Mouse (Mus musculus) kidney, postnatal 0 days (tissue): Measurements from ENCODE around the gene Arl5c. TPM values are rescaled to one million over a fixed set of nuclear protein-coding genes. Genes with fewer than 3 reads are reported as not detected.

ENCODE experiments used
- ATAC-seq: fragments of 200-750 bp; cut with Nextera tagmentation; replicated peaks from 2 replicates; pipeline ENCODE4 v1.8.0; 2017; ENCODE audit warnings: low read depth, moderate number of reproducible peaks, moderate TSS enrichment, moderate library complexity; ENCODE audit not compliant: low FRiP score
- DNase-seq: peaks from one replicate; pipeline ENCODE4 v3.0.0-alpha.2; 2016; ENCODE audit warnings: low spot score
- H3K27ac ChIP-seq: fragments of 300-500 bp; sonication (generic); 2 replicates; pipeline ENCODE4 v1.5.1; 2014; ENCODE audit warnings: mild to moderate bottlenecking
- H3K27me3 ChIP-seq: fragments of 300-500 bp; sonication (generic); 2 replicates; pipeline ENCODE4 v1.6.1; 2014; ENCODE audit warnings: low read length, mixed read lengths; ENCODE audit not compliant: insufficient read depth
- H3K36me3 ChIP-seq: fragments of 300-500 bp; sonication (generic); 2 replicates; pipeline ENCODE4 v1.6.1; 2014; ENCODE audit warnings: low read length, mixed read lengths; ENCODE audit not compliant: insufficient read depth
- H3K4me1 ChIP-seq: fragments of 300-500 bp; sonication (generic); replicated peaks from 2 replicates; pipeline ENCODE4 v1.6.1; 2014; ENCODE audit warnings: antibody characterized with exemption, low read length, mixed read lengths; ENCODE audit not compliant: insufficient read depth
- H3K4me2 ChIP-seq: fragments of 300-500 bp; sonication (generic); 2 replicates; pipeline ENCODE4 v1.6.1; 2014; ENCODE audit warnings: mild to moderate bottlenecking, low read length, moderate library complexity, mixed read lengths
- H3K4me3 ChIP-seq: fragments of 300-500 bp; sonication (generic); replicated peaks from 2 replicates; pipeline ENCODE4 v1.5.1; 2014; ENCODE audit warnings: low read depth, low read length
- H3K9ac ChIP-seq: fragments of 300-500 bp; sonication (generic); 2 replicates; pipeline ENCODE4 v1.6.1; 2014; ENCODE audit warnings: low read depth, low read length
- H3K9me3 ChIP-seq: fragments of 300-500 bp; sonication (generic); replicated peaks from 2 replicates; pipeline ENCODE4 v1.6.1; 2016; ENCODE audit warnings: low read length, inconsistent platforms, mixed read lengths
- CTCF ChIP-seq: IDR thresholded peaks from 2 replicates; pipeline ENCODE4 v1.5.1; 2016; ENCODE audit warnings: antibody characterized with exemption, low read depth, mild to moderate bottlenecking, moderate library complexity
- WGBS: fragments of 180-500 bp; shearing (Covaris S2); extraction: QIAGEN DNeasy Blood & Tissue Kit; methylation state at CpG from one replicate; pipeline ENCODE4 v1.1.7; 2014; 5-methylcytosine and 5-hydroxymethylcytosine counted together
- polyA plus RNA-seq: library from polyadenylated mRNA; unstranded; fragments of >200 nt; fragmentation: Nextera tagmentation; extraction: Ambion mirVana; gene quantifications from 2 replicates; pipeline ENCODE4 v1.2.1, GENCODE M21; 2015

Arl5c gene
- polyA plus RNA-seq = 2.0 and 3.1 TPM in 2 replicates

- H3K36me3 ChIP-seq = no peaks in the 10 kb centered on the region
- H3K27ac ChIP-seq = 0 out of 2 replicates have a peak within 1 kb of the TSS, but pooled peaks have one; percentile 38
- ATAC-seq = peak; percentile 45; the same call in 1 of the 2 replicates
- WGBS = 2% methylated on average over 26 of the region's 26 CpGs
- H3K4me1 ChIP-seq = 0 out of 2 replicates have a peak, but pooled peaks cover 8% of the 10 kb centered on the region
- no peaks in the 10 kb centered on the region for H3K9me3 ChIP-seq
- H3K4me3 ChIP-seq = peak within 1 kb of the TSS; percentile 43
- no peaks in the 10 kb centered on the region for H3K27me3 ChIP-seq
- peak; percentile 76 for DNase-seq
- peak within 1 kb of the TSS; percentile 43 for H3K9ac ChIP-seq
- H3K4me2 ChIP-seq = peak within 1 kb of the TSS; percentile 75
- TF ChIP-seq CTCF = peak; percentile 54
Observed at GRCm38 (mm10) chr11:97995564-97996288, at the start of gene Arl5c. Arl5c (minus strand) TSS chr11:97996181.

GRCm38 (mm10) chr11:98045596-98045995 lies 49.6 kb upstream of the Arl5c start:
- Histone ChIP-seq H3K27me3 (no peaks in the 10 kb centered on the region; the same call in 1 of the 2 replicates), H3K36me3 (no peaks in the 10 kb centered on the region), H3K4me1 (no peaks in the 10 kb centered on the region; the same call in 1 of the 2 replicates), H3K4me3 (no peak overlapping the region), H3K9me3 (no peaks in the 10 kb centered on the region), H3K9ac (no peak overlapping the region), H3K4me2 (no peak overlapping the region), H3K27ac (no peak overlapping the region)
- DNase-seq = no peak
- TF ChIP-seq CTCF = peak; percentile 33; the same call in 1 of the 2 replicates
- ATAC-seq = no peak
- 67% methylated on average over 4 of the region's 4 CpGs for WGBS

- Histone ChIP-seq H3K27me3 (no peaks in the 10 kb centered on the region), H3K4me1 (no peaks in the 10 kb centered on the region; the same call in 1 of the 2 replicates), H3K4me2 (no peak overlapping the region), H3K9ac (no peak overlapping the region), H3K27ac (no peak overlapping the region), H3K9me3 (no peaks in the 10 kb centered on the region), H3K36me3 (no peaks in the 10 kb centered on the region), H3K4me3 (no peak overlapping the region)
- 60% methylated on average over 5 of the region's 5 CpGs for WGBS
- ATAC-seq (no peak), DNase-seq (no peak)
- TF ChIP-seq CTCF = no peak
Observed at GRCm38 (mm10) chr11:98044074-98044473, 48.1 kb upstream of the Arl5c start.

GRCm38 (mm10) chr11:98042741-98043140 lies 46.8 kb upstream of the Arl5c start:
- Histone ChIP-seq H3K27me3 (no peaks in the 10 kb centered on the region), H3K9me3 (no peaks in the 10 kb centered on the region), H3K4me1 (no peaks in the 10 kb centered on the region; the same call in 1 of the 2 replicates), H3K9ac (no peak overlapping the region), H3K4me2 (no peak overlapping the region), H3K36me3 (no peaks in the 10 kb centered on the region), H3K27ac (no peak overlapping the region), H3K4me3 (no peak overlapping the region)
- no peak for TF ChIP-seq CTCF
- DNase-seq (no peak), ATAC-seq (no peak)
- WGBS = 53% methylated on average over 6 of the region's 6 CpGs

- no peak overlapping the region for H3K27ac ChIP-seq
- H3K4me2 ChIP-seq = no peak overlapping the region
- no peak for TF ChIP-seq CTCF
- no peak overlapping the region for H3K9ac ChIP-seq
- H3K27me3 ChIP-seq = no peaks in the 10 kb centered on the region; the same call in 1 of the 2 replicates
- ATAC-seq (no peak), DNase-seq (no peak)
- no peaks in the 10 kb centered on the region for H3K36me3 ChIP-seq
- WGBS = 46% methylated on average over 8 of the region's 8 CpGs
- no peaks in the 10 kb centered on the region for H3K9me3 ChIP-seq
- peaks cover 4% of the 10 kb centered on the region; the same call in 1 of the 2 replicates for H3K4me1 ChIP-seq
- no peak overlapping the region for H3K4me3 ChIP-seq
Observed at GRCm38 (mm10) chr11:98040975-98041374, 45.0 kb upstream of the Arl5c start.

GRCm38 (mm10) chr11:98037871-98038270 lies 41.9 kb upstream of the Arl5c start:
- Histone ChIP-seq H3K9me3 (no peaks in the 10 kb centered on the region), H3K27me3 (no peaks in the 10 kb centered on the region; the same call in 1 of the 2 replicates), H3K36me3 (no peaks in the 10 kb centered on the region), H3K4me3 (no peak overlapping the region), H3K27ac (no peak overlapping the region), H3K4me1 (0 out of 2 replicates have a peak, but pooled peaks cover 6% of the 10 kb centered on the region), H3K4me2 (no peak overlapping the region), H3K9ac (no peak overlapping the region)
- no peak for ATAC-seq
- 61% methylated on average over 14 of the region's 14 CpGs for WGBS
- DNase-seq = no peak
- no peak for TF ChIP-seq CTCF
